Mouse (Mus musculus) embryonic facial prominence, embryonic 10.5 days (tissue): ENCODE data around the gene H2-T22. TPM values are rescaled to one million over a fixed set of nuclear protein-coding genes. Genes with fewer than 3 reads are reported as not detected.
"Not testable (repeated sequence)": the region's sequence is repeated elsewhere in the genome, so short reads cannot be mapped to it uniquely, and the experiment has no call there.

Experiments used
- DNase-seq: peaks from one replicate; pipeline ENCODE4 v3.0.0-alpha.2; 2017; ENCODE audit warnings: low spot score
- H3K27ac ChIP-seq: fragments of 300-500 bp; sonication (generic); replicated peaks from 2 replicates; pipeline ENCODE4 v1.5.1; 2016; ENCODE audit warnings: mild to moderate bottlenecking
- H3K27me3 ChIP-seq: fragments of 300-500 bp; sonication (generic); replicated peaks from 2 replicates; pipeline ENCODE4 v1.6.1; 2016; ENCODE audit warnings: low read depth, mild to moderate bottlenecking; ENCODE audit not compliant: poor library complexity, severe bottlenecking
- H3K36me3 ChIP-seq: fragments of 300-500 bp; sonication (generic); replicated peaks from 2 replicates; pipeline ENCODE4 v1.6.1; 2016; ENCODE audit warnings: mild to moderate bottlenecking, moderate library complexity
- H3K4me1 ChIP-seq: fragments of 300-500 bp; sonication (generic); 2 replicates; pipeline ENCODE4 v1.6.1; 2016
- H3K4me3 ChIP-seq: fragments of 300-500 bp; sonication (generic); 2 replicates; pipeline ENCODE4 v1.5.1; 2016; ENCODE audit warnings: mild to moderate bottlenecking, moderate library complexity
- H3K9me3 ChIP-seq: fragments of 300-500 bp; sonication (generic); 2 replicates; pipeline ENCODE4 v1.6.1; 2016; ENCODE audit warnings: mild to moderate bottlenecking
- WGBS: fragments of 180-500 bp; shearing (Covaris S2); methylation state at CpG from one replicate; pipeline ENCODE4 v1.1.7; 2016; 5-methylcytosine and 5-hydroxymethylcytosine counted together
- polyA plus RNA-seq: library from polyadenylated mRNA; unstranded; fragments of >200 nt; fragmentation: Nextera tagmentation; extraction: Ambion mirVana; gene quantifications from 2 replicates; pipeline ENCODE4 v1.2.1, GENCODE M21; 2016

The H2-T22 gene
- polyA plus RNA-seq, 1 experiment from 2014 or later, result 9.0 TPM

DNA sequence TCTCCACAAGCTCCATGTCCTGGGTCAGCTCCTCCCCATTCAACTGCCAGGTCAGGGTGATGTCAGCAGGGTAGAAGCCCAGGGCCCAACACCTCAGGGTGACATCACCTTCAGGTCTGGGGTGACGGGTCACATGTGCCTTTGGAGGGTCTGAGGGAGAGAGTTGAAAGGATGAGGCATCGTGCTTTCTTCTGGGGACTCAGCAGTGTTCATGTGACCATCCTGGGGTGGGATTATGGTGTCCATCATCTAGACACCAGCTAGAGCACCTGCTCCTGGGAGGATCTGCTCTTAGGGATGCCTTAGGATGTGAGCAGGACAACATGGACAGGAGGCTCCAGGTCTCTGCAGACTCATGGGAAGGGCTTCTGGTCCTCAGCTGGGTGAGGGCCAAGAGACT is 1.9 kb downstream of the H2-T22 start:
- not testable (repeated sequence) for H3K36me3 ChIP-seq, H3K9me3 ChIP-seq, H3K4me1 ChIP-seq, H3K4me3 ChIP-seq, DNase-seq, H3K27ac ChIP-seq
- H3K27me3 ChIP-seq, result peaks cover 32% of the 10 kb centered on the region
- WGBS, result 79% methylated on average over 2 of the region's 2 CpGs

DNA sequence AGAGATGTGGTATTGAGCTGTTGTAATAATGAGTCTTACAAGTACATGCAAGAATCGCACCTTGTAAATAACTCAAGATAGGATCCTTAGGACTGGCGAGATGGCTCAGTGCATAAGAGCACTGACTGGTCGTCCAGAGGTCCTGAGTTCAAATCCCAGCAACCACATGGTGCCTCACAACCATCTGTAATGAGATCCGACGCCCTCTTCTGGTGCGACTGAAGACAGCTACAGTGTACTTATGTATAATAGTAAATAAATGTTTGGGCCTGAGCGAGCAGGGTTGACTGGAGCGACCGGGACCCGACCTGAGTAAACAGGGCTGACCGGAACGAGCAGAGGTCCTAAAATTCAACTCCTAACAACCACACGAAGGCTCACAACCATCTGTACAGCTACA is 6.4 kb downstream of the H2-T22 start:
- 86% methylated on average over 13 of the region's 13 CpGs for WGBS
- not testable (repeated sequence) for DNase-seq, H3K4me1 ChIP-seq, H3K4me3 ChIP-seq, H3K36me3 ChIP-seq, H3K9me3 ChIP-seq, H3K27ac ChIP-seq
- peaks cover 27% of the 10 kb centered on the region for H3K27me3 ChIP-seq

DNA sequence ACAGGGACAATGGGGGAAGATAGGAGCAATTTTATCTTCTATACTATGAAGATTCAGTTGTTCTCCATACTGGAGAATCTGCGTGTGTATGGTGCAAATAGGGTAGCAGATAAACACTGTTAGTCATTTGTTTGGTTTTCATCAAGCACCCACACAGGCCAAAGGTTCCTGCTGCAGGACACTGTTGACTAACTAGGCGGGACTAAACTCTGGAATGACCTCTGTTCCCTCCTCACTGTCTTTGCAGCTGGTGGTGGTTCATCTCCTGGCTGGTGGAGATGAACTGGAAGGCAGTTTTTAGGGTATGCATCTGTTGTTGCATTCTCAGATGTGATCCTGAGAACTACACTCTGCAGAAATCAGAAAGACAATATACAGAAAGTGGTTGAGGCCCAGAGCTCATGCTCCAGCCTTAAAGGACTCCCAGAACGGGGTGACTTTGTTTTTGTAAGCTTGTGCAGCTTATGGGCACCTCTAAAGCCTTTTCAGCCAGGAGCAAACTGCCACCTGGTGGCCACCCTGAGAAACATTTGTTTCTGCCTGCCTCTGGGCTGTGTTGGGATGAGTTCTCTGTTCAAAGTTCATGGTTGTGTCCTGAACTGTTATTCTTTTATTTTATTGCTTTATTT is 7.4 kb downstream of the H2-T22 start:
- peak; percentile 24 for DNase-seq
- H3K4me3 ChIP-seq, H3K4me1 ChIP-seq, H3K36me3 ChIP-seq, H3K9me3 ChIP-seq, H3K27ac ChIP-seq: not testable (repeated sequence)
- 39% methylated on average over 3 of the region's 3 CpGs for WGBS
- H3K27me3 ChIP-seq, result peaks cover 26% of the 10 kb centered on the region

DNA sequence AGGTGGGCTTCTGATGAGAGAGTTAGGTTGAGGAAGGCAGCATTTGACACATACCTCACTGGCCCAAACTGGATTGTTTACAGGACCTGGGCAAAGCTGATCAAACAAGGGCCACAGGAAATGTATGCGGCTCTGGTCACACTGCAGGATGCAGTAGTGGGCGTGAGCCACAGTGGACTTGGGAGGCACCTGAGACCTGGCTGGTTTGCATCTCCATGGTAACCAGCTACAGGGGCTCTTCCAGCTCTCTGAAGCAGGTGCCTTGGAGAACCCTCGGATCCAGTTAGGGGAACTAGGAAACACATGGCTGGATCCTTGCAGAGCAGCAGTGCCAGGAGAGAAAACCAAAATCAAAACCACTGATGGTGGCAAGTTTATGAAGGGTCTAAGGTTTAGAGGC is 8.0 kb downstream of the H2-T22 start:
- H3K27ac ChIP-seq, DNase-seq, H3K9me3 ChIP-seq, H3K36me3 ChIP-seq, H3K4me3 ChIP-seq, H3K4me1 ChIP-seq: not testable (repeated sequence)
- WGBS, result 57% methylated on average over 3 of the region's 3 CpGs
- H3K27me3 ChIP-seq, result peaks cover 25% of the 10 kb centered on the region

GRCm38 (mm10) chr17:36032351-36032875 is 10.1 kb downstream of the H2-T22 start, which contains the start of gene H2-T23:
TSS of gene H2-T23 (minus strand) at chr17:36032855.
- under 1% methylated on average over 25 of the region's 25 CpGs for WGBS
- peak within 1 kb of the TSS; percentile 57; the same call in 1 of the 2 replicates for H3K27ac ChIP-seq
- peak; percentile 62 for DNase-seq

GRCm38 (mm10) chr17:36031583-36032331 is 10.8 kb downstream of the H2-T22 start:
- peak; percentile 32 for DNase-seq
- peak overlapping the region; percentile 61 for H3K4me3 ChIP-seq
- H3K36me3 ChIP-seq, H3K4me1 ChIP-seq, H3K9me3 ChIP-seq: not testable (repeated sequence)
- peaks cover 25% of the 10 kb centered on the region for H3K27me3 ChIP-seq
- WGBS, result 1% methylated on average over 40 of the region's 40 CpGs
- H3K27ac ChIP-seq, result peak overlapping the region; percentile 57; the same call in 1 of the 2 replicates

More at GRCm38 (mm10) chr17:36032351-36032875, 10.1 kb downstream of the H2-T22 start, which contains the start of gene H2-T23:
- not testable (repeated sequence) for H3K36me3 ChIP-seq, H3K4me1 ChIP-seq, H3K9me3 ChIP-seq
- H3K27me3 ChIP-seq, result peaks cover 25% of the 10 kb centered on the region
- H3K4me3 ChIP-seq, result peak within 1 kb of the TSS; percentile 61

- WGBS, result 33% methylated on average over 8 of the region's 8 CpGs
- H3K9me3 ChIP-seq, H3K36me3 ChIP-seq, DNase-seq, H3K4me1 ChIP-seq, H3K27ac ChIP-seq: not testable (repeated sequence)
- H3K4me3 ChIP-seq, result peak overlapping the region; percentile 61
- peaks cover 25% of the 10 kb centered on the region for H3K27me3 ChIP-seq
Observed at GRCm38 (mm10) chr17:36030703-36031582, 11.6 kb downstream of the H2-T22 start.

DNA sequence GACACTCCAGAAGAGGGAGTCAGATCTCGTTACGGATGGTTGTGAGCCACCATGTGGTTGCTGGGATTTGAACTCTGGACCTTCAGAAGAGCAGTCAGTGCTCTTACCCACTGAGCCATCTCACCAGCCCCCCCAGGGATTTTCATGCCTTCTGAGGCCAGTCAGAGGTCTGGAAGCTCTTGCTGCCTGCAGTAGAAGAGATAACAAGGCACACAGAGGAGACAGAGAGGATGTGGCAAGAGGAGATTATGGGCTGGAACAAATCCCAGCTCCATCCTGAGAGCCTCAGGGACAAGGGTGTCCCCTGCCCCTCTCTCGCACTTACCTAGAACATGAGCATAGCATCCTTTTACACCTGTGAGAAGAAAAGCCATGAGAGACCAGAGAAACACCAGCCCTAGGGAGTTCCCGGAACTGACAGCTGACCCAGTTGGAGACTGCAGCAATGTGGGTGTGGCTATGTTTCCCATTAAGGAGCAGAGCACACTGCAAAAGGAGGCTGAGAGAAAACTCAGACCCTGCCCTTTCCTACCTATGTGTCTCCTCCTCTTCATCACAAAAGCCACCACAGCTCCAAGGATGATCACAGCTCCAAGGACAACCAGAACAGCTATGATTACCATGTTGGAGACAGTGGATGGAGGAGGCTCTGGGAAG is 12.4 kb downstream of the H2-T22 start:
- 85% methylated on average over 4 of the region's 4 CpGs for WGBS
- not testable (repeated sequence) for H3K9me3 ChIP-seq, H3K27ac ChIP-seq

GRCm38 (mm10) chr17:36028879-36029619 is 13.5 kb downstream of the H2-T22 start:
- DNase-seq, result no peak
- Histone ChIP-seq H3K4me3 (no peak overlapping the region), H3K27me3 (peaks cover 25% of the 10 kb centered on the region), H3K27ac (no peak overlapping the region), H3K4me1 (peaks cover 8% of the 10 kb centered on the region), H3K9me3 (no peaks in the 10 kb centered on the region), H3K36me3 (no peaks in the 10 kb centered on the region)
- WGBS, result 85% methylated on average over 7 of the region's 7 CpGs

More for the DNA sequence above, 12.4 kb downstream of the H2-T22 start:
- not testable (repeated sequence) for DNase-seq, H3K36me3 ChIP-seq, H3K4me1 ChIP-seq, H3K4me3 ChIP-seq
- H3K27me3 ChIP-seq, result peaks cover 25% of the 10 kb centered on the region

- no peaks in the 10 kb centered on the region for H3K9me3 ChIP-seq
- DNase-seq, result no peak
- no peaks in the 10 kb centered on the region for H3K36me3 ChIP-seq
- WGBS, result 92% methylated on average over 4 of the region's 4 CpGs
- H3K4me3 ChIP-seq, result no peak overlapping the region
- no peak overlapping the region for H3K27ac ChIP-seq
- peaks cover 19% of the 10 kb centered on the region for H3K4me1 ChIP-seq
- peaks cover 23% of the 10 kb centered on the region for H3K27me3 ChIP-seq
Observed at GRCm38 (mm10) chr17:36027663-36028062, 14.9 kb downstream of the H2-T22 start.

GRCm38 (mm10) chr17:36025901-36026300 is 16.6 kb downstream of the H2-T22 start:
- Histone ChIP-seq H3K27me3 (peaks cover 7% of the 10 kb centered on the region), H3K4me1 (peaks cover 19% of the 10 kb centered on the region), H3K4me3 (no peak overlapping the region), H3K27ac (no peak overlapping the region), H3K36me3 (no peaks in the 10 kb centered on the region), H3K9me3 (no peaks in the 10 kb centered on the region)
- 80% methylated on average over 4 of the region's 4 CpGs for WGBS
- no peak for DNase-seq
